Mouse (Mus musculus): Measurements from ENCODE around the gene Cdh7. TPM values are rescaled to one million over a fixed set of nuclear protein-coding genes. Genes with fewer than 3 reads are reported as not detected.
"Not testable (repeated sequence)": the region's sequence is repeated elsewhere in the genome, so short reads cannot be mapped to it uniquely, and the experiment has no call there.

Cdh7 gene
- polyA plus RNA-seq, 1 experiment from 2014 or later, result 0.30 TPM

GRCm38 (mm10) chr1:110004451-110004850 lies 22.2 kb downstream of the Cdh7 start:
- Histone ChIP-seq H3K4me3 (replicated peaks) (no peak overlapping the region), H3K4me1 (no peaks in the 10 kb centered on the region)
- ATAC-seq (ENCODE audit: insufficient read depth, low FRiP score, low read depth), result no peak

DNA sequence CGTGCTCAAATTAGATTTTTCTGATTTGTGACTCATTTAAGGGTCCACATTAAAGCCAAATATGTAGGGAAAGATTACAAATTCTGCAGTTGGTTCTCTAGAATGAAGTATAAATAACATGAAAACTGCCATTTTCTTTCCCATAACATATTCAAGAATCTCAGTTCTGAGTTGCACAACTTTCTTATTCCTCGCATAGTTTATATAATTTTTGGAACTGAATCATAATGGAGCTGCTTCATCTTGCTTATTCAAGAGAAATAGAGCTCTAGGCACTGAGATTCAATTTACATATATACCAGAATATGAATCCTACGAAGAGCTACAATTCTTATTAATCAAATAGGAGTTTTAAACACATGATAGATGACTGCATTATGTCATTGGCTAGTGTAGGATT lies 22.8 kb downstream of the Cdh7 start:
- H3K4me1 ChIP-seq, result no peaks in the 10 kb centered on the region
- no peak overlapping the region for H3K4me3 ChIP-seq (replicated peaks)
- 65% methylated on average over 3 of the region's 3 CpGs for WGBS
- no peaks in the 10 kb centered on the region for H3K9me3 ChIP-seq
- ATAC-seq (ENCODE audit: insufficient read depth, low FRiP score, low read depth), result no peak
- no peak overlapping the region for H3K4me2 ChIP-seq
- H3K36me3 ChIP-seq, result no peaks in the 10 kb centered on the region
- H3K9ac ChIP-seq, result no peak overlapping the region
- H3K27me3 ChIP-seq (replicated peaks), result no peaks in the 10 kb centered on the region
- H3K27ac ChIP-seq, result no peak overlapping the region

More at GRCm38 (mm10) chr1:110004451-110004850, 22.2 kb downstream of the Cdh7 start:
- Histone ChIP-seq H3K9me3 (no peaks in the 10 kb centered on the region), H3K27me3 (replicated peaks) (no peaks in the 10 kb centered on the region), H3K27ac (no peak overlapping the region), H3K9ac (no peak overlapping the region), H3K36me3 (no peaks in the 10 kb centered on the region), H3K4me2 (no peak overlapping the region)

- no peak for ATAC-seq (ENCODE audit: insufficient read depth, low FRiP score, low read depth)
- H3K27me3 ChIP-seq (replicated peaks), result no peaks in the 10 kb centered on the region
- no peaks in the 10 kb centered on the region for H3K9me3 ChIP-seq
- no peak overlapping the region for H3K27ac ChIP-seq
- H3K9ac ChIP-seq, result no peak overlapping the region
- no peaks in the 10 kb centered on the region for H3K4me1 ChIP-seq
- no peak overlapping the region for H3K4me3 ChIP-seq (replicated peaks)
- no peaks in the 10 kb centered on the region for H3K36me3 ChIP-seq
- WGBS, result 84% methylated on average over 1 of the region's 1 CpGs
- H3K4me2 ChIP-seq, result no peak overlapping the region
These were observed 29.9 kb downstream of the Cdh7 start for GRCm38 (mm10) chr1:110012153-110012552.

- no peak overlapping the region for H3K4me3 ChIP-seq (replicated peaks)
- no peaks in the 10 kb centered on the region for H3K9me3 ChIP-seq
- H3K27ac ChIP-seq, result no peak overlapping the region
- H3K4me2 ChIP-seq, result no peak overlapping the region
- no peaks in the 10 kb centered on the region for H3K4me1 ChIP-seq
- H3K36me3 ChIP-seq, result no peaks in the 10 kb centered on the region
- H3K9ac ChIP-seq, result no peak overlapping the region
- ATAC-seq (ENCODE audit: insufficient read depth, low FRiP score, low read depth), result no peak
- no peaks in the 10 kb centered on the region for H3K27me3 ChIP-seq (replicated peaks)
These were observed 74.1 kb downstream of the Cdh7 start for GRCm38 (mm10) chr1:110056317-110056716.

DNA sequence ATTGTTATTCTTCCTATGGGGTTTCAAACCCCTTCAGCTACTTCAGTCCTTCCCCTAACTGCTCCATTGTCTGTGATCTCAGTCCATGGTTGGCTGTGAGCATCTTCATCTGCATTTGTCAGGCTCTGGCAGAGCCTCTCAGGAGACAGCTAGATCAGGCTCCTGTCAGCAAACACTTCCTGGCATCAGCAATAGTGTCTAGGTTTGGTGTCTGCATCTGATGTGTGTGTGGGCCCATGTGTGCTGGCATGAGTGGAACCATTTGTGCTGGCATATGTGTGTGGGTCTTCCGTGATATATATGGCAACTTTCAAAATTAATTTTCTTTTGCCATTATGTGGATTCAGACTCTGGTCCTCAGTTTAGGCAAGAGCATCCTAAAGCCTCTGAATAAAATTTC lies 85.2 kb downstream of the Cdh7 start:
- WGBS, result 97% methylated on average over 1 of the region's 1 CpGs
- Histone ChIP-seq H3K36me3 (no peaks in the 10 kb centered on the region), H3K27me3 (replicated peaks) (no peaks in the 10 kb centered on the region), H3K27ac (no peak overlapping the region), H3K4me1 (no peaks in the 10 kb centered on the region), H3K9ac (no peak overlapping the region), H3K4me3 (replicated peaks) (no peak overlapping the region), H3K9me3 (no peaks in the 10 kb centered on the region), H3K4me2 (no peak overlapping the region)
- ATAC-seq (ENCODE audit: insufficient read depth, low FRiP score, low read depth), result no peak

- ATAC-seq (ENCODE audit: insufficient read depth, low FRiP score, low read depth), result no peak
- no peaks in the 10 kb centered on the region for H3K9me3 ChIP-seq
These were observed 96.2 kb downstream of the Cdh7 start for GRCm38 (mm10) chr1:110078471-110078870.

DNA sequence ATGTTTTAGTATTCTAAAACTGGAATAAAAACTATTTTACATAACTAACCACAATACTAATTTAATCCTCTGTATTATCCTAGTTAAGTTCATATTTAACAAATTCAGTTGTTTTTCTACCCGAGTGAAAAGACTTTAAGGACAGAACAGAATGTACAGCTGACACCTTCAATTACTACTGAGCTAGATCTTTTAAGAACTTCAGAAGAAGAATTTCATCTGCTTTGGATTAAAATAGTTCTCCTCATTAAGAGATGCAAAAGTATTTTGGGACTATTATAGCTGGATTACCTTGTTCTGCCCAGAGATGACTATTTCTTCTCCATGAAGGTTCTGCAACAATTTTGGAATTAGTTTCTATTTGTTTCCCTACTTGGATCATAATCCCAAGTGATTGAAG lies 135.8 kb downstream of the Cdh7 start:
- Histone ChIP-seq H3K4me1 (no peaks in the 10 kb centered on the region), H3K27me3 (replicated peaks) (no peaks in the 10 kb centered on the region), H3K9me3 (no peaks in the 10 kb centered on the region), H3K4me2 (no peak overlapping the region), H3K36me3 (no peaks in the 10 kb centered on the region), H3K4me3 (replicated peaks) (no peak overlapping the region), H3K9ac (no peak overlapping the region), H3K27ac (no peak overlapping the region)
- 66% methylated on average over 1 of the region's 1 CpGs for WGBS
- ATAC-seq (ENCODE audit: insufficient read depth, low FRiP score, low read depth), result no peak

More at GRCm38 (mm10) chr1:110078471-110078870, 96.2 kb downstream of the Cdh7 start:
- Histone ChIP-seq H3K4me1 (no peaks in the 10 kb centered on the region), H3K27me3 (replicated peaks) (no peaks in the 10 kb centered on the region), H3K9ac (no peak overlapping the region), H3K4me2 (no peak overlapping the region), H3K36me3 (no peaks in the 10 kb centered on the region), H3K27ac (no peak overlapping the region), H3K4me3 (replicated peaks) (no peak overlapping the region)

DNA sequence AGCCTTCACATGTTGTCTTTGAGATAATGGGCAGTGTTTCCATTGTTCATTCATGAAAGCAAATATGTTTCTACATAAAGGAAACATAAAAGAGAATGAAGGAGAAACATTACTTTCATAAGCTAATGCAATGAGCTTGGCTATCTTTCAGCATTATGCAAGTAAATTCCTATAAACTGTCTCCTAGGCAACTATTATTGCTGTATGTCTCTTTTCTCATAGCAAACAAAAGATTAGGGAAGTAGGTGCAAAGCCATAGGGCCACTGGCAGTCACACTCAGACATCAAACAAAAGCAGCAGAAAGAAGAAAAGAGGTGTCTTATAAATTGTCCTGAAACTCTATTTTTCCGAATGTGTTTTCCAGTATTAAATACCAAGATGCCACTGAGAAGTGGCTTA lies 136.6 kb downstream of the Cdh7 start:
- Histone ChIP-seq H3K27me3 (replicated peaks) (no peaks in the 10 kb centered on the region), H3K4me3 (replicated peaks) (no peak overlapping the region), H3K36me3 (no peaks in the 10 kb centered on the region), H3K4me2 (no peak overlapping the region), H3K4me1 (no peaks in the 10 kb centered on the region), H3K27ac (no peak overlapping the region), H3K9me3 (no peaks in the 10 kb centered on the region), H3K9ac (no peak overlapping the region)
- ATAC-seq (ENCODE audit: insufficient read depth, low FRiP score, low read depth), result no peak
- WGBS, result 63% methylated on average over 1 of the region's 1 CpGs

DNA sequence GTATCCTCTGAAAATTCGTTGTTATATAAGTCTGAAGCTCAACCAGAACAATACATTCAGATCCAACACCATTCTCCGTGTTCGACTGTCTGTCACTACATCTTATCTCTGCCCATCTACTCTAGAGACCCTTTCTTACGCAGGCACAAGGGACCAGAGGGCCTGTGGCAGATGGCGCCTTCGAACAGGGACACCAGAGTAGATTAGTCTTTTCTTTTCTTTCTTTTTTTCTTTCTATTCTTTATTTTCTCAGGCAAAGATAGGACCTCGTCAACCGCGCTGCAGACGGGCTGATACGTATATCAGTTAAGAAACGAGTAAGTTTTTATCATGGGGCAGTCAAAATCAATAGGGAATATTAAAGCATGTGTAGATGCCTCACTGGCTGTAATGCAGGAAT lies 189.2 kb downstream of the Cdh7 start:
- H3K9me3 ChIP-seq; H3K4me3 ChIP-seq (replicated peaks); H3K27ac ChIP-seq; H3K4me2 ChIP-seq; ATAC-seq (ENCODE audit: insufficient read depth, low FRiP score, low read depth); H3K27me3 ChIP-seq (replicated peaks); H3K36me3 ChIP-seq; H3K4me1 ChIP-seq; H3K9ac ChIP-seq: not testable (repeated sequence)
- 91% methylated on average over 7 of the region's 12 CpGs for WGBS
